In the genomic region with DNA sequence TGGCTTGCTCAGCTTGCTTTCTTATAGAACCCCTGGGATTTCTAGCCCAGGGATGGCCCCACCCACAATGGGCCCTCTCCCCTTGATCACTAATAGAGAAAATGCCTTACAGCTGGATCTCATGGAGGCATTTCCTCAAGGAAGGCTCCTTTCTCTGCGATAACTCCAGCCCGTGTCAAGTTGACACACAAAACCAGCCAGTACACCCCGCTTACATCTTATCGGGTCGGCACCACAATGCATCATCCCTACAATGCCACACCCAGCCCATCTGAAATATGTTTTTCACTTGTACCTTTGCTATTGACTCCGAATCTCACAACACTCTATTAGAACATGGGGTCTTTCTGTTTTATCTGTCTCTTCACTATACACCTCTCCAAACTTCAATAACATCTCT, we compare ENCODE assay signal across 15 mouse cellular contexts. TPM values are rescaled to one million over a fixed set of nuclear protein-coding genes. Genes with fewer than 3 reads are reported as not detected.
DNase-seq lines count a peak whose midpoint lies in the region; ATAC-seq lines count a peak whose summit lies in the region.
"Had no signal": no experiment of that assay in that cellular context is flagged by ENCODE, and none has a peak within 500 bp of the region (broad histone marks: within the 10 kb centered on the region; RNA-seq: fewer than 3 reads in every experiment).

No protein-coding gene starts in this region.

- H3K9me3 ChIP-seq in heart, embryonic 10.5 days = no peaks in the 10 kb centered on the region
- peaks cover 6% of the 10 kb centered on the region for H3K9me3 ChIP-seq in kidney, embryonic 16.5 days (ENCODE audit: low read length)
- H3K9me3 ChIP-seq in megakaryocyte, embryonic 14.5 days = no peaks in the 10 kb centered on the region
- H3K9me3 ChIP-seq in liver, embryonic 16.5 days (replicated peaks; ENCODE audit: control insufficient read depth, low read length) = no peaks in the 10 kb centered on the region
- H3K9me3 ChIP-seq: stomach, embryonic 15.5 days had no signal

- peak overlapping the region; percentile 95; the same call in 1 of the 2 replicates for H3K27ac ChIP-seq in heart, embryonic 10.5 days
- no peak overlapping the region for H3K27ac ChIP-seq in kidney, embryonic 16.5 days (ENCODE audit: low read length)
- peak overlapping the region; percentile 68 for H3K27ac ChIP-seq in liver, embryonic 16.5 days (ENCODE audit: low read length)
- H3K27ac ChIP-seq: hindbrain, postnatal 0 days; stomach, embryonic 15.5 days had no signal

- no peak overlapping the region for H3K9ac ChIP-seq in kidney, embryonic 16.5 days (replicated peaks; ENCODE audit: low read length)
- no peak overlapping the region for H3K9ac ChIP-seq in liver, embryonic 16.5 days (ENCODE audit: low read depth, low read length)
- H3K9ac ChIP-seq: stomach, embryonic 15.5 days had no signal

- ATAC-seq in kidney, embryonic 16.5 days (ENCODE audit: low FRiP score, low TSS enrichment) = no peak
- no peak for ATAC-seq in megakaryocyte, adult 5-6 weeks (ENCODE audit: poor library complexity, severe bottlenecking)
- ATAC-seq in liver, embryonic 16.5 days (ENCODE audit: low read depth) = peak; percentile 38
- ATAC-seq: hindbrain, postnatal 0 days had no signal

- no peak overlapping the region for H3K4me3 ChIP-seq in heart, embryonic 10.5 days
- H3K4me3 ChIP-seq in kidney, embryonic 16.5 days (ENCODE audit: low read length) = no peak overlapping the region
- H3K4me3 ChIP-seq in megakaryocyte, embryonic 14.5 days (replicated peaks) = peak overlapping the region; percentile 99
- peak overlapping the region; percentile 28 for H3K4me3 ChIP-seq in liver, embryonic 16.5 days (ENCODE audit: low read depth, low read length)
- H3K4me3 ChIP-seq: stomach, embryonic 15.5 days had no signal

- peaks cover 11% of the 10 kb centered on the region; the same call in 1 of the 2 replicates for H3K4me1 ChIP-seq in heart, embryonic 10.5 days
- peaks cover 17% of the 10 kb centered on the region for H3K4me1 ChIP-seq in kidney, embryonic 16.5 days (ENCODE audit: insufficient read depth, low read length)
- peaks cover 67% of the 10 kb centered on the region for H3K4me1 ChIP-seq in megakaryocyte, embryonic 14.5 days
- peaks cover 42% of the 10 kb centered on the region for H3K4me1 ChIP-seq in liver, embryonic 16.5 days (ENCODE audit: control insufficient read depth, low read depth, low read length)
- H3K4me1 ChIP-seq: stomach, embryonic 15.5 days had no signal

- DNase-seq in heart, embryonic 10.5 days (ENCODE audit: low spot score) = no peak
- no peak for DNase-seq in heart, adult 8-10 months (ENCODE audit: low spot score)
- DNase-seq in kidney, adult 11 months = no peak
- DNase-seq in adipocyte (ENCODE audit: low spot score) = no peak
- DNase-seq: cerebellum, adult 18-20 months; gastrocnemius, postnatal 25 days; heart, postnatal 10 days; layer of hippocampus, postnatal 36 days; retina, postnatal 1 day had no signal

- 85% methylated on average over 6 of the region's 6 CpGs for WGBS in heart, embryonic 10.5 days
- 88% methylated on average over 6 of the region's 6 CpGs for WGBS in kidney, embryonic 16.5 days
- 53% methylated on average over 6 of the region's 6 CpGs for WGBS in liver, embryonic 16.5 days (ENCODE audit: insufficient replicate concordance)

- H3K4me2 ChIP-seq in kidney, embryonic 16.5 days (replicated peaks; ENCODE audit: low read depth, low read length) = peak overlapping the region; percentile 18; the same call in 1 of the 2 replicates
- peak overlapping the region; percentile 80 for H3K4me2 ChIP-seq in liver, embryonic 16.5 days (ENCODE audit: low read depth, low read length)
- H3K4me2 ChIP-seq: stomach, embryonic 15.5 days had no signal

- no peaks in the 10 kb centered on the region for H3K27me3 ChIP-seq in heart, embryonic 10.5 days (ENCODE audit: insufficient read depth, poor library complexity, severe bottlenecking)
- H3K27me3 ChIP-seq in kidney, embryonic 16.5 days (ENCODE audit: insufficient read depth, low read length) = no peaks in the 10 kb centered on the region
- no peaks in the 10 kb centered on the region for H3K27me3 ChIP-seq in megakaryocyte, embryonic 14.5 days (replicated peaks)
- H3K27me3 ChIP-seq in liver, embryonic 16.5 days (ENCODE audit: control insufficient read depth, insufficient read depth, low read depth, low read length) = no peaks in the 10 kb centered on the region; the same call in 1 of the 2 replicates
- H3K27me3 ChIP-seq: stomach, embryonic 15.5 days had no signal

- H3K36me3 ChIP-seq in heart, embryonic 10.5 days = no peaks in the 10 kb centered on the region
- no peaks in the 10 kb centered on the region for H3K36me3 ChIP-seq in kidney, embryonic 16.5 days (ENCODE audit: insufficient read depth, low read length)
- peaks cover 23% of the 10 kb centered on the region for H3K36me3 ChIP-seq in megakaryocyte, embryonic 14.5 days (replicated peaks; ENCODE audit: low read length)
- H3K36me3 ChIP-seq in liver, embryonic 16.5 days (ENCODE audit: control insufficient read depth, insufficient read depth) = no peaks in the 10 kb centered on the region
- H3K36me3 ChIP-seq: stomach, embryonic 15.5 days had no signal

RNA-seq across cellular contexts. Expression of a gene that starts 3.6 kb away (rescaled TPM):
- 22.0 and 28.5 TPM in 2 replicates for polyA plus RNA-seq in heart, embryonic 10.5 days (2016; fragmentation: Nextera tagmentation; extraction: Ambion mirVana)
- total RNA-seq in heart, adult 8-10 months (2022) = 10 to 100 TPM; 38.1 to 49.1 (median 44.8) TPM
- 80.5 and 89.9 TPM in 2 replicates for polyA plus RNA-seq in kidney, embryonic 16.5 days (2015; fragmentation: Nextera tagmentation; extraction: Ambion mirVana)
- polyA plus RNA-seq in megakaryocyte, embryonic 14.5 days (2012; ENCODE audit: insufficient read depth, low replicate concordance) = 157 and 159 TPM in 2 replicates
- 9.4 and 15.6 TPM in 2 replicates for total RNA-seq in megakaryocyte, adult 5-6 weeks (2015)
- 11.9 and 17.3 TPM in 2 replicates for total RNA-seq in megakaryocyte, adult 5-6 weeks (2017)
- polyA plus RNA-seq in liver, embryonic 16.5 days (2015; fragmentation: Nextera tagmentation; extraction: Ambion mirVana) = 25.1 and 25.7 TPM in 2 replicates

Comparison
In these comparisons a context has a peak if more than half of its experiments do, and no peak if none do; other contexts are left out.
1. H3K4me3 ChIP-seq: peak in megakaryocyte, embryonic 14.5 days (single experiment) and liver, embryonic 16.5 days (single experiment); none in heart, embryonic 10.5 days (single experiment) and kidney, embryonic 16.5 days (single experiment).